Mouse (Mus musculus) forebrain, embryonic 16.5 days (tissue): ENCODE results near the gene Olfr1309. TPM values are rescaled to one million over a fixed set of nuclear protein-coding genes. Genes with fewer than 3 reads are reported as not detected.
"Not testable (repeated sequence)": the region's sequence is repeated elsewhere in the genome, so short reads cannot be mapped to it uniquely, and the experiment has no call there.

Experiments
- ATAC-seq: fragments of 200-750 bp; cut with Nextera tagmentation; 2 replicates; pipeline ENCODE4 v1.8.0; 2017; ENCODE audit warnings: mild to moderate bottlenecking, moderate library complexity
- H3K27ac ChIP-seq: fragments of 300-500 bp; sonication (generic); 2 replicates; pipeline ENCODE4 v1.5.1; 2014; ENCODE audit warnings: low read length, control low read depth
- H3K27me3 ChIP-seq: fragments of 300-500 bp; sonication (generic); replicated peaks from 2 replicates; pipeline ENCODE4 v1.6.1; 2014; ENCODE audit warnings: low read length; ENCODE audit not compliant: control insufficient read depth, insufficient read depth
- H3K36me3 ChIP-seq: fragments of 300-500 bp; sonication (generic); 2 replicates; pipeline ENCODE4 v1.6.1; 2014; ENCODE audit not compliant: control insufficient read depth, insufficient read depth
- H3K4me1 ChIP-seq: fragments of 300-500 bp; sonication (generic); replicated peaks from 2 replicates; pipeline ENCODE4 v1.6.1; 2014; ENCODE audit warnings: low read length; ENCODE audit not compliant: control insufficient read depth, insufficient read depth
- H3K4me2 ChIP-seq: fragments of 300-500 bp; sonication (generic); 2 replicates; pipeline ENCODE4 v1.6.1; 2014; ENCODE audit warnings: mild to moderate bottlenecking, low read length, control low read depth
- H3K4me3 ChIP-seq: fragments of 300-500 bp; sonication (generic); replicated peaks from 2 replicates; pipeline ENCODE4 v1.5.1; 2014; ENCODE audit warnings: mild to moderate bottlenecking, low read length, control low read depth
- H3K9ac ChIP-seq: fragments of 300-500 bp; sonication (generic); replicated peaks from 2 replicates; pipeline ENCODE4 v1.6.1; 2014; ENCODE audit warnings: low read depth, low read length, control low read depth
- H3K9me3 ChIP-seq: fragments of 300-500 bp; sonication (generic); 2 replicates; pipeline ENCODE4 v1.6.1; 2016; ENCODE audit warnings: low read length; ENCODE audit not compliant: control insufficient read depth
- whole genome bisulfite sequencing: fragments of 180-500 bp; shearing (Covaris S2); extraction: QIAGEN DNeasy Blood & Tissue Kit; methylation state at CpG from one replicate; pipeline ENCODE4 v1.1.7; 2014; 5-methylcytosine and 5-hydroxymethylcytosine counted together
- polyA plus RNA-seq: library from polyadenylated mRNA; unstranded; fragments of >200 nt; fragmentation: Nextera tagmentation; extraction: Ambion mirVana; gene quantifications from 2 replicates; pipeline ENCODE4 v1.2.1, GENCODE M21; 2015

Olfr1309 gene
- not detected in 2 replicates for polyA plus RNA-seq

DNA sequence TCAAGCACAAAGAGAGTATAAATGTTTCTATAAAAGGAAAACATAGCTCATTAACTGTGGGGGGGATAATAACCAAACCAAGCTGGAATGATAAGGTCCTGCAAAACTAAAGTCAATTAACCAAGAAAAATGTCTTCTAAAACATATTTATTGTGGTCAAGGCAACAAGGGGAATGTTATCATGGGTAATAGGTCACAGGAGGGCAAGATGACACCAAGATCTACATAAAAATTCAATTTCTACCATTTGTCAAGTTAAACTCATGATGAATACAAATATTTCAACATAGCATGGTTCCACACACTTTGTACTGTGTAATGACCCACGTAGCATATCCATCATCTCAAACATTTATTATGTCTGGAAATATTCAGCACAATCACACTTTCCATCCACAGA, at the start of gene Olfr1309:
Olfr1309 (minus strand) TSS at position 101 of the 400 bp plus-strand sequence.
- no peak within 1 kb of the TSS for H3K27ac ChIP-seq
- WGBS: 68% methylated on average over 1 of the region's 1 CpGs
- no peak within 1 kb of the TSS for H3K4me2 ChIP-seq
- no peaks in the 10 kb centered on the region for H3K9me3 ChIP-seq
- H3K4me1 ChIP-seq: no peaks in the 10 kb centered on the region
- H3K27me3 ChIP-seq: no peaks in the 10 kb centered on the region
- no peak within 1 kb of the TSS for H3K9ac ChIP-seq
- H3K36me3 ChIP-seq: no peaks in the 10 kb centered on the region
- ATAC-seq: no peak
- H3K4me3 ChIP-seq: no peak within 1 kb of the TSS

DNA sequence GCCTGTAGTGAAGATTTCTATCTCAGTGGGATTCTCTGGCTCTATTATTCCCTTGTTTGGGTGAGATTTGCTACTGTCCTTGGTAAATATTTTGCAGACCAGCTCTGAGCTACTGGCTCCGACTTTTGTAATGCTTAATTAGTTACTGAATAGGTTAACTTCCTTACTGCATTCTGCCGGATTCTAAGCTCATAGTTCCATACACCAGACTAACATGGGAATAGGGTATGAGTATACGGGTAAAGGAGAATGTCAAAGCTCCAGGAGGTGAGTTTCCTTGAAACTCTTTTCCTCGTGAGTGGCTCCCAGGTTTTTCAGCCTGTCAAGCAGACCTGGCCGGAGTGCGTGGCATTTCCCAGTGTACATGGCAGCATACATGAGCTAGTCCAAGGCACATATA, 36.9 kb upstream of the Olfr1309 start:
- H3K27me3 ChIP-seq, ATAC-seq: not testable (repeated sequence)

DNA sequence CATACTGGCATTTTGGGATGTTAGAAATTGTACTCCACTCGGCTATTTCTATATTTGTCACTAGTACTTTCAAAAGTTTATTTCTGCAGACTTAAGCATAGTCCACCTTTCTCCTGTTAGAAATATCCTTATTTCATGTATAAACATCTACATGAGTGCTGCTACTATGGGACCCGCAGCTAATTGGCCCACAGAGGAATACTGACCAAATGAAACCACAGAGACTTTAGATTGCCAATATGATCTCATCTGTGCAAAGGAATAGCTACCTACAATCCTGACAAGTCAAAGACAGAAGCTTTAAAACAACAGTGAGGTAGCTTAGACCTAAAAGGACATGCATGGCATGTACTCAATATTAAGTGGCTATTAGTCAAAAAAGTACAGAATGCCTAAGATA, 34.2 kb upstream of the Olfr1309 start, which contains the start of gene Olfr1311:
Olfr1311 (minus strand) TSS at position 101 of the 400 bp plus-strand sequence.
- H3K4me1 ChIP-seq: no peaks in the 10 kb centered on the region
- ATAC-seq: no peak
- H3K27ac ChIP-seq: no peak within 1 kb of the TSS
- no peaks in the 10 kb centered on the region for H3K9me3 ChIP-seq
- H3K9ac ChIP-seq: no peak within 1 kb of the TSS
- no peak within 1 kb of the TSS for H3K4me2 ChIP-seq
- H3K36me3 ChIP-seq: no peaks in the 10 kb centered on the region
- H3K27me3 ChIP-seq: no peaks in the 10 kb centered on the region
- 91% methylated on average over 2 of the region's 2 CpGs for WGBS
- no peak within 1 kb of the TSS for H3K4me3 ChIP-seq

More for the DNA sequence above, 36.9 kb upstream of the Olfr1309 start:
- not testable (repeated sequence) for H3K9ac ChIP-seq, H3K4me1 ChIP-seq, H3K4me2 ChIP-seq, H3K27ac ChIP-seq, H3K4me3 ChIP-seq, H3K36me3 ChIP-seq, H3K9me3 ChIP-seq
- WGBS: 53% methylated on average over 6 of the region's 6 CpGs

- Histone ChIP-seq H3K36me3 (no peaks in the 10 kb centered on the region), H3K9ac (no peak overlapping the region), H3K27ac (no peak overlapping the region), H3K9me3 (no peaks in the 10 kb centered on the region), H3K27me3 (no peaks in the 10 kb centered on the region), H3K4me2 (no peak overlapping the region), H3K4me1 (no peaks in the 10 kb centered on the region), H3K4me3 (no peak overlapping the region)
- no peak for ATAC-seq
- WGBS: 83% methylated on average over 3 of the region's 3 CpGs
Observed at GRCm38 (mm10) chr2:112014900-112015299, 24.8 kb upstream of the Olfr1309 start.

- Histone ChIP-seq H3K27me3 (no peaks in the 10 kb centered on the region), H3K4me3 (no peak within 1 kb of the TSS), H3K9me3 (no peaks in the 10 kb centered on the region), H3K36me3 (no peaks in the 10 kb centered on the region), H3K27ac (no peak within 1 kb of the TSS), H3K9ac (no peak within 1 kb of the TSS), H3K4me2 (no peak within 1 kb of the TSS), H3K4me1 (no peaks in the 10 kb centered on the region)
- no peak for ATAC-seq
Observed at GRCm38 (mm10) chr2:112012608-112013007, 22.5 kb upstream of the Olfr1309 start, which contains the start of gene Olfr1310. Olfr1310 (minus strand) TSS chr2:112012708.

GRCm38 (mm10) chr2:111964844-111965243, 25.2 kb downstream of the Olfr1309 start, which contains the start of gene Olfr1308:
Olfr1308 (minus strand) TSS chr2:111964944.
- ATAC-seq: no peak
- 56% methylated on average over 1 of the region's 1 CpGs for WGBS

DNA sequence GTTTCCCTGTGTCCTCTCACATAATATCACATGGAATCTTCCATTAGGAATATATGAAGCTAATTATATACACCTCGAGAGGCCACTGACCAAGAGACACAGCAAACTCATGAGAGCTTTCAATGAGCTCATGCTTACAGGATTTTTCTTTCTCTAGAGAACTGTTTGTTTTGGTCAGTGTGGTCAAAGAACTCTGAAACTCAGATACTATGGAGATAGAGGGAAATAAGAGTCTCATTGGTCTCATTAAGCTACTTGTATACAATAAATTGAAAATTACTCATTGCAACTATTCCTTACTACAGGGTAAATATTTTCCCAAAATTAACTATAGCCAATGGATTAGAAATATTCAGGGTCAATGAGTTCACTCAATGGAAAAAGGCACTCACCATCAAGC, 40.7 kb downstream of the Olfr1309 start, which contains the start of gene Olfr1307:
Olfr1307 (minus strand) TSS at position 101 of the 400 bp plus-strand sequence.
- ATAC-seq: no peak
- H3K9me3 ChIP-seq: no peaks in the 10 kb centered on the region
- H3K9ac ChIP-seq: no peak within 1 kb of the TSS
- H3K27ac ChIP-seq: no peak within 1 kb of the TSS
- no peak within 1 kb of the TSS for H3K4me3 ChIP-seq
- no peaks in the 10 kb centered on the region for H3K27me3 ChIP-seq
- no peak within 1 kb of the TSS for H3K4me2 ChIP-seq
- no peaks in the 10 kb centered on the region for H3K36me3 ChIP-seq
- H3K4me1 ChIP-seq: no peaks in the 10 kb centered on the region
- WGBS: 83% methylated on average over 1 of the region's 1 CpGs

More at GRCm38 (mm10) chr2:111964844-111965243, 25.2 kb downstream of the Olfr1309 start, which contains the start of gene Olfr1308:
- H3K4me1 ChIP-seq: no peaks in the 10 kb centered on the region
- H3K9me3 ChIP-seq: no peaks in the 10 kb centered on the region
- no peaks in the 10 kb centered on the region for H3K27me3 ChIP-seq
- H3K27ac ChIP-seq: no peak within 1 kb of the TSS
- H3K4me3 ChIP-seq: no peak within 1 kb of the TSS
- no peak within 1 kb of the TSS for H3K4me2 ChIP-seq
- no peaks in the 10 kb centered on the region for H3K36me3 ChIP-seq
- H3K9ac ChIP-seq: no peak within 1 kb of the TSS

Other genes with a start within 250 kb of the Olfr1309 start
- gene Olfr1301, start 239.3 kb downstream of the Olfr1309 start, polyA plus RNA-seq: not detected in 2 replicates
- not detected in 2 replicates for gene Olfr1302, start 212.9 kb downstream of the Olfr1309 start, polyA plus RNA-seq
- gene Olfr1303, start 169.9 kb downstream of the Olfr1309 start, polyA plus RNA-seq: not detected in 2 replicates
- not detected in 2 replicates for gene Olfr1305, start 113.1 kb downstream of the Olfr1309 start, polyA plus RNA-seq
- not detected in 2 replicates for gene Olfr1306, start 74.0 kb downstream of the Olfr1309 start, polyA plus RNA-seq
- not detected in 2 replicates for gene Olfr1307, start 40.8 kb downstream of the Olfr1309 start, polyA plus RNA-seq
- gene Olfr1308, start 25.3 kb downstream of the Olfr1309 start, polyA plus RNA-seq: not detected in 2 replicates
- not detected in 2 replicates for gene Olfr1310, start 22.4 kb upstream of the Olfr1309 start, polyA plus RNA-seq
- gene Olfr1311, start 34.1 kb upstream of the Olfr1309 start, polyA plus RNA-seq: not detected in 2 replicates
- gene Olfr1312, start 60.0 kb upstream of the Olfr1309 start, polyA plus RNA-seq: not detected in 2 replicates
- not detected in 2 replicates for gene Olfr1313, start 87.6 kb upstream of the Olfr1309 start, polyA plus RNA-seq
- not detected in 2 replicates for gene Olfr1314, start 106.5 kb upstream of the Olfr1309 start, polyA plus RNA-seq
- gene Olfr1315-ps1, start 125.2 kb upstream of the Olfr1309 start, polyA plus RNA-seq: not detected in 2 replicates
- gene Olfr1316, start 144.7 kb upstream of the Olfr1309 start, polyA plus RNA-seq: not detected in 2 replicates
- gene Olfr1317, start 150.0 kb upstream of the Olfr1309 start, polyA plus RNA-seq: not detected in 2 replicates
- gene Olfr1318, start 163.9 kb upstream of the Olfr1309 start, polyA plus RNA-seq: not detected in 2 replicates
- gene Lpcat4, start 249.2 kb upstream of the Olfr1309 start, polyA plus RNA-seq: 13.3 and 15.9 TPM in 2 replicates